Mouse (Mus musculus): ENCODE measurements around the gene Tex44. TPM values are rescaled to one million over a fixed set of nuclear protein-coding genes. Genes with fewer than 3 reads are reported as not detected.

Gene Tex44
- total RNA-seq, 1 experiment from 2014 or later, result not detected

DNA sequence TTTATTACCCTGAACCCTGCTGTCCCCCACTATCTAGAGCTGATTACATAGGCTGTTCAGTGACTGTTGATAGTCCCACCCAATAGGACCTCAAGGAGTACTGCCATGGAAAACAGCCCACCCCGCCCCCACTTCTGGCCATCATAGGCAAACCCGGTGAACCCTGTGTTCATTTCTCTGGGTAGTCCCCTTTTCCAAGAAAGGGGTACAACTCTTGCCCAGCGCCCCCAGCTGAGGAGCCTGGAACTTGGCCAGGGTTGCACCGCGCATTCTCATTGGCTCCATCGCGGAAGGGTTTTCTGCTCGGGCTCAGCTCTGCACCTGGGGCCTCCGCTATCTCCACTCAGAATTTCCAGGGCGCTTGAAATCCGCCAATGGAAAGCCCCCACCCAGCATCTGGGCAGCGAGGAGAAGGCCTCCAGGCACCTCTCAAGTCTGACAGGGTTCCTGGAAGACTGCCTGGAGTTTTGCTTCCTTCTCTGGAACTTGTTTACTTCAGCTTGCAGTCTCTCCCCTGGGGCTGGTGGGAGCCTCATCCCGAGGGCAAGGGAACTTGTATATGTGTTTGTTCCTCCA, 21.6 kb downstream of the Tex44 start:
- DNase-seq, result no peak

DNA sequence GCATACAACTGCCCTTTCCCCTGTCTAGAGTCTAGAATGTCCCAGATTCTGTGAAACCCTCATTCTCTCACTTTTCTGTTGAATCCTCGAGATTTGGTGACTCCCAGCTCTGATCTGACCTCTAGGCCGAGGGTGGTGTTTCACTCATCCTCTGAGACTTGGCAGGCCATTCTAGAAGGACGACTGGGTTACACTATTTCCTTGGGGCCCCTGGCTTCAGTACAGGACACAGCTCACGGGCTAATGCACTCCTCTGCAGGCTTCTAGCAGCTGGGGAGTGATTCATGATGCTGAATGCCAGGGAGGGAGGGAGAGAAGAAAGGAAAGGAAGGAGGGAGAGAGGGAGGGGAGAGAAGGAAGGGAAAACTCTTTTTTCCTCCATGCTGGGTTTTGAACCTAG, 22.1 kb downstream of the Tex44 start:
- no peak for DNase-seq

DNA sequence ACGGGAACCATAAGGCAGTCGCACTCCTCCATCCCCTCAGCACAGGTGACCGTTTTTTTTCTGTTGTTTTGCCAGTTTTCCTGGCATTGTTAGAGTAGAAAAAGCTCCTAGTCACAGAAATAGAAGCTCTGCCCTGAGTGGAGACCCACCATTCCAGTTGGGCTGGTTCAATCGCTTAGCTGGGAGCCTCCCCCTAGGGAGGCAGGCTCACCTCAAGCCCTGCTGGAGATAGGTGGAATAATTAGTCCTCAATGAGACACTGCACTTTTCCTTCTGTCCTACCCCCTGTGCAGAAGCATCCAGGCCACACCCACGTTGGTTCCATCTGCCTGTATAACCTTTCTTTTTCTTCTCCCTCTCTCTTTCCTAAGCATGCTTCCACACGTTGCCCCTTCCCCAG, 23.8 kb downstream of the Tex44 start:
- DNase-seq, result no peak

DNA sequence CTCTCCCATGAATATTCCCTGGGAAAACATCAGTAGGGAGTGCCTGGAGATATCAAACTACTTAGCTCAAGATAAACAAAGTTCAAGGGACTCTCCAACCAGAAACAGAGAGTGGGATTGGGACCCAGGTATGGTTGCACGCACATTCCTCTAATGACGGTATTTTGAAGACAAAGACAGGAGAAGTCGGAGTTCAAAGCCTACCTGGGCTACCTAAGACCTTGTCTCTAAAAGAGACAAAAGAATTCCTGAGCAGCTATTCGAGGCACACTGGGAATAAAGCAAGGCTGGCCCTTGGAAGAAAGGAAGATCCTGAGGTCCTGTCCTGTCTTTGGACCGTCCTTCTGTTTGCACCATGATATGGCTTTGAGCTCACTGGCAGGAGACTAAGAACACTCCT, 26.6 kb downstream of the Tex44 start:
- DNase-seq, result no peak

DNA sequence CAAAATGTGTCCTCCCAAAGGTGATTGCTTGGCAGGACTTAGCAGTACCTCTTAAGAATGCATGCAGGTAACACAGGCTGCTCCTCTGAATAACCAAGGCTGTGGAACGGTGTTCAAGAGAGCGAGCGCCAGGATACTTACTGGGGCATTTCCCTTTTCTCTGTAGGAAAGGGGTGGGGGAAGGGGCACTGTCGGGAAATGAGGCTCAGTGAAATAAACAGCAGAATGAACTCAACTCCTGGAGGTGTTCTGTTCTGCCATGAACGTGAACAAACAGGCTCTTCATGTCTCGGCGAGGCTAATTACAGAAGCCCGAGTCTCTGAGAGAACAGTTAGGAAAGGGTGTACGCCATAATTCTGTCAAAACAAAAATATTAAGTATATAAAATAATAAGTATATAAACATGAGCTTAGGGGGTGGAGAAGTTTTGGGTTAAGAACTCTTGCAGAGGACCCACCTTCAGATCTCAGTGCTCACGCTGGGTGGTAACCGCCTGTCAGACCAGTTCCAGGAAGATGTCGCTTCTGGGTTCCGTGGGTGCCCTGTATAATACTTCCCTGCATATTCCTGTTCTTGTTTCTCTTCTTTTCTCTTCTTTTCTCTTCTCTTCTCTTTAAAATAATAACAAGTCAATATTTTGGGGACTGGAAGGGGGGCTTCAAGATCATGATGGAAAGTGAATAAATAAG, 30.9 kb downstream of the Tex44 start:
- DNase-seq, result no peak

DNA sequence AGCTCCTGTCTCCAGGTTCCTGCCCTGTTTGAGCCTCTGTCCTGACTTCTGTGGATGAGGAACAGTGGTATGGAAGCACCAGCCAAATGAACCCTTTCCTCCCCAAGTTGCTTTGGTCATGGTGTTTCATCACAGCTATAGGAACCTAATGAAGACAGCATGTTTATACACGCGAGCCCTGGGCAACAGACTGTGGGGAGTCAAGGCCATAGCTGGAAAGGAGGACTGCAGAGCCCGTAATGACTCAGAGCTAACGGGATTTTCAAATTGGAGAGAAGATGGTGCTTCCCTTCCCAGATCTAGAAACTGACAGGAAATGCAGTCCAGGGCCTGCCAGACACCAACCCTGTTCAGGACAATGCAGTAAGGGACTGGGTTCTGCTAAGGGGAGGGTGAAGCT, 33.2 kb downstream of the Tex44 start:
- no peak for DNase-seq

DNA sequence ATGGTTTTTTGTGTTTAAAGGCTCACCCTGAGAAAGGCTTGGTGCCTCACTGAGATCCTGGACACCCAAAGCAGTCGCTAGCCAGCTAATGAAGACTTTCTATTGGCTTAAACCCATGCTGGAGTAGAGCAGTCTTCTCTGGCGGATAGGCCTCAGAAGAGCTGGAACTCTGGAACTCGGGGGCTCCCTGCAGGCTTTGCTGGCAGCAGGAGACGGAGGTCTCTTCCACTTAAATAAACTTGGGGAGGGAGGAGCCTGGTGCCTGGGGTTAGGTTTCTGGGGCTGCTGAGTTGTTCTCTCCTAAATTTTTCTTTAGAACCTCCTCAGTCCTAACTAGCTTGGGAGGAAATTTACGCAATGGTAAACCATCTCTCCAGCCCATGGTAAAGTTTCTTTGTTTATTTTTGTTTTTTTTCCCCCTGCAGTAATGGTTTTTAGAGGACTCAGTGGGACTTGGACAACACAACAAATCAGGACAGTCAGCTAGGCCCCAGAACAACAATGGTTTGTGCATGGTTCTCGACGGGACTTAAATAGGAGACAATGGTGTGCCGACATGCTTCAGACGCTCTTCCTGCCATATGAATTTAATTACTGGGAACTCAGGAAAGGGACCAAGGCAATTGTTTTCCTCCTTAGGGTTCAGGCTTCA, 38.2 kb downstream of the Tex44 start:
- DNase-seq, result no peak

DNA sequence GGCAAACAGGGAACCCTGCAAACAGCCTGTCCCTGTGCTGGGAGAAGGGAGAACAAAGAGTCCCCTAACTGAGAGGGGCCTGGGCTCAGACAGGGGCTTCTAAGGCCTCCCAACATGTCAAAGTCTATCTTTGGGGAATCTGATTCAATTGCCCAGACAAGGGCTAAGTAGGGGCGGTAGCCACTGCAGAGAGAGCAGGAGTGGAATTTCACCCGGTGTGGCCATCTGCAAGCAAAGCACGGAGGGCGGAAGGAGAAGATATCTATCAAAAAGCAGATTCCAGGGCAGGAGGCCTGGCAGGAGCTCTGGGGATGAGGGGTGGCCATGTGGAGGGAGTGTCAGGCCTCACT, 38.7 kb downstream of the Tex44 start:
- DNase-seq, result no peak

DNA sequence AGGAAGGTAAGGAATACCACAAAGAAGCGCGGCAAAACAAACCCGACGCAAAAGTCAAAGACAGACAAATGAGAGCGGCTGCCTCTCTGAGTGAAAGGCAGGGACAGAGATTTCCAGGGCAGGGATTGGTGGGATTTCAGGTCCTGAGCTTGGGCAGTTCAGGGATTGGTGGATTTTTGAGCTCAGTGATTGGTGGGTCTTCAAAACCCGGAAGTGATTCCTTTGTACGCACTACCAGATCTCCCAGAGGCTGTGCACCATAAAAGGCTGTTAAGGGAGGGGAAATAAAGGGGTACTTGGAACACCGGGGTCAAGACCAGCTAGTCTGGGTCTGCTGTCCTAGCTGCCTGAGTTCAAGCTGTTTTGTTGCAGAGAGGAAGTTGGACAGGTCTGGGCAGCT, 41.3 kb downstream of the Tex44 start:
- DNase-seq, result no peak

DNA sequence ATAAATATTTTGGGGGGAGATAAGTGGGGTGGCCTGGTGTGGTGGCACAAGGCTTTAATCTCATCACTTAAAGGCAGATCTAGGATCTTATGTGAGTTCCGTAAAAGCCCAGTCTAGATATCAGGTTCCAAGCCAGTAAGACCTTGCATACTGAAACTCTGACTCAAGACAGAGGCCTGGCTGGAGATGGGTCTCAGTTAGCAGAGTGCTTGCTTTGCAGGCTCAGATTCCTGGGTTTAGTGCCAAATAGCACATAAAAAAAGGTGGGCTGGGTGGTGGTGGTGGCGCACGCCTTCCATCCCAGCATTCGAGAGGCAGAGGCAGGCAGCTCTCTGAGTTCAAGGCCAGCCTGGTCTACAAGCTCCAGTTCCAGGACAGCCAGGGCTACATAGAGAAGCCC, 43.7 kb downstream of the Tex44 start:
- DNase-seq, result no peak

DNA sequence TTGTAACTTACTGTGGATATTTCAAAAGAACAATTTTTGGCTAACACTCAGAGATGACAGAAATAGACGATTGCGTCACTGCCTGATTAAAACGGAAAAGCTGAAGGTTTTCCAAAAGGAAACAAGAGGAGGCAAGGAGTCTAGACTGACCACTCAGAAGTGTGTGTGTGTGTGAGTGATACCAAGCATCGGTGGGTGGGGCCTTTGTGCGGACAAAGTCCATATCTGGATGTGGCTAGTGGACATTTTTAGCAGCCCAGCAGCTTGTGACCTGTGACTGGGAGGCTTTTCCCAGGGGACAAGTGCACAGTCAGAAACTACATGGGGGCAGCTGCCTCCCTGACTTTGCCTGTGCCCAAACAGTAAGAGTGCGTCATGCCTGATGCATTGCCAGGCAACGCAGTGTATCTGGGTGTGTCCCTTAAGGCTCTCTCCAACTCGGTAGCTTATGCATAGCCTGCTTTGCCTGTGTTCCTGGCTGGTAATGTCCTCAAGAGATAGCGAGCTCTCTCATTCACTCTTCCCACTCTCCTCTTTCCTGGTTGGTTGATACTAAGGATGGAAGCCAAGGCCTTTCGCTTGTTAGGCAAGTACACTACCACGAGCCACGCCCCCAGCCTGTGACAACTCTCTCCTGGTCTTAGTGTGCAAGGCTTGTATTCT, 44.5 kb downstream of the Tex44 start:
- DNase-seq, result peak; percentile 74

DNA sequence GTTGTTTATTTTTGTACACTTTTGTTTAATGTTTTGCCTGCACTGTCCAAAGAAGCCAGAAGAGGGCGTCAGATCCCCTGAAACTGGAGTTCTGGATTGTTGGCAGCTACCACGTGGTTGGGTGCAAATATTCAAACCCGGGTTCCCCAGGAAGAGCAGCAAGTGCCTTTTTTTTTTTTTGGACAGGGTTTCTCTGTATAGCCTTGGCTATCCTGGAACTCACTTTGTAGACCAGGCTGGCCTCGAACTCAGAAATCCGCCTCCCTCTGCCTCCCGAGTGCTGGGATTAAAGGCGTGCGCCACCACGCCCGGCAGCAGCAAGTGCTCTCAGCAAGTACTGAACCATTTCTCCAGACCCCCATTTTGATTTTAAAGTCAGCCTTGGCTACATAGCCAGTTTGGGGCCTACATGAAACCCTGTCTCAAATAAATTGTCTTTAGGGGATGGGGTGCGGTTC, 45.4 kb downstream of the Tex44 start:
- DNase-seq, result peak; percentile 40

DNA sequence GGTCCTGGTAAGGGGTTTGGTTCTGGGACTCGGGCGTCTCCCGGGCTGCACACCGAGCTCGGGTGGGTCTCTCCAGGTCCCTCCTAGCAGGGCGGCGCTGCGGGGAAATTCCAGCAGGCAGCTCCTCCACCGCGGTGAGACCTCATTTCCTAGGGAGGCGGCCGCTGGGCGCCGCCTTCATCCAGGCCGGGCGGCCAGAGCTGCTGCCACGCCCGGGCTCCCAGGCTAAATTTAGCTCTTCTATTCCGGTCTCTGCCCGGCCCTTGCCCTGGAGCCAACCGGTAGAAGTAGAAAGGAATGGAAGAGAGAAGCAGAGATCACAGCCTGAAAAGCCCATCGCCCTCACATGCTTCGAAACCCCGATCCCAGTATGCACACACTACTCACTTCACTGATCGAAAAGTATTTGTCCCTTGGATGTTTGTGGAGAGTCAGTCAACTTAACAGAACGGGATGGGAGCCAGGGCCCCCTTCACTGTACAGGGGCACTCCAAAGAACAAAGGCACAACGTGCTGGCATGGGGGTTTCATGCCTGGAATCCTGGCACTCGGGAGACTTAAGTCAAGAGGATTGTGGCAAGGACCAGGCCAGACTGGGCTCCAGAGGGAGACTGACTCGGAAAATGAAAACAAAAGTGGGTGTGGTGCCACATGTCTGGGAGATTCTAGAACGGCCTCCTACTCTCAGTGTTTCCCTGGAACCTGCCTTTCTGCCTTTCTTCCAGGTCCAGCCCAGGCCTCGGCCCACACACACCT, 46.2 kb downstream of the Tex44 start:
- DNase-seq, result peak; percentile 78

DNA sequence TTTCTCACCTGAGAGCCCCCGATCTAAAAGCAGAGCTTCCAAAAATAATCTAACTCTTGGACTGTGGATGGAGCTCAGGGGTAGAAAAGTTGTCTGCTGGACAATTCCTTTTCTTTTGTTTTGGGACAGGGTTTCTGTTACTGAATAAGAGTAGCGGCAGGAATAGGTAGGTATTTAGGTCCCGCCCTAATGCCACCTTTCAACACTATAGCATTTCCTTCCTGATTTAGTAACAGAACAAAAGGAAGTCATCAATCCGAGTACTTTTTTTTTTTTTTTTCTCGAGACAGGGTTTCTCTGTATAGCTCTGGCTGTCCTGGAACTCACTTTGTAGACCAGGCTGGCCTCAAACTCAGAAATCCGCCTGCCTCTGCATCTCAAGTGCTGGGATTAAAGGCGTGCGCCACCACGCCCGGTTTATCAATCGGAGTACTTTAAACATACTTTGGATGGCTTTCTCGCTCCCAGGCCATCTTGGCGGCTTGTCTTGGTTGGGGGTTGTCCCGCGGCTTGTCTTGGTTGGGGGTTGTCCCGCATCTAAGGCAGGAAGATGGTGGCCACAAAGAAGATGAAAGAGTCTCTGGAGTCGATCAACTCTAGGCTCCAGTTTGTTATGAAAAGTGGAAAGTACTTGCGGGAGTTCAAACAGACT, 47.1 kb downstream of the Tex44 start:
- DNase-seq, result no peak

Other genes with a start within 250 kb of the Tex44 start
- gene B3gnt7, start 123.5 kb upstream of the Tex44 start, total RNA-seq (2021), result 0.12 TPM in 1 of 2 replicates, not detected in the other
- 238 and 311 TPM in 2 replicates for gene Ncl, start 66.9 kb upstream of the Tex44 start, total RNA-seq (2021)
- not detected in 2 replicates for gene Nmur1, start 101 bp upstream of the Tex44 start, total RNA-seq (2021)
- 556 and 574 TPM in 2 replicates for gene Ptma, start 100.4 kb downstream of the Tex44 start, total RNA-seq (2021)
- 29.9 and 36.9 TPM in 2 replicates for gene Pde6d, start 156.3 kb downstream of the Tex44 start, total RNA-seq (2021)
- 16.8 and 18.0 TPM in 2 replicates for gene Cops7b, start 156.6 kb downstream of the Tex44 start, total RNA-seq (2021)
- not detected in 2 replicates for gene Nppc, start 244.2 kb downstream of the Tex44 start, total RNA-seq (2021)